Mouse (Mus musculus) CH12.LX (cell line): Measurements from ENCODE around the gene Scn4b. TPM values are rescaled to one million over a fixed set of nuclear protein-coding genes. Genes with fewer than 3 reads are reported as not detected.

Source experiments
- DNase-seq: peaks from one replicate; pipeline ENCODE4 v3.0.0-alpha.2; 2013; ENCODE audit errors: extremely low read depth
- H3K27ac ChIP-seq: 2 replicates; pipeline ENCODE4 v1.5.1; 2012; ENCODE audit warnings: low read depth, mild to moderate bottlenecking, control low read depth, moderate library complexity; ENCODE audit not compliant: insufficient read depth
- H3K27me3 ChIP-seq: replicated peaks from 2 replicates; pipeline ENCODE3; 2012; ENCODE audit warnings: inconsistent platforms
- H3K36me3 ChIP-seq, 2 experiments: replicated peaks in 1 of 2; 2 replicates each; pipeline versions ENCODE3 to v1.6.1; 2012; ENCODE audit warnings: inconsistent platforms in 1 of 2, low read length in 1 of 2, mild to moderate bottlenecking in 1 of 2, mixed read lengths in 1 of 2, moderate library complexity in 1 of 2; ENCODE audit not compliant: control insufficient read depth in 1 of 2, insufficient read depth in 1 of 2
- H3K4me1 ChIP-seq, 2 experiments: 2 replicates each; pipeline ENCODE4 v1.6.1; 2012; ENCODE audit warnings: inconsistent platforms in 1 of 2, moderate library complexity in 1 of 2; ENCODE audit not compliant: insufficient read depth in 2 of 2, control insufficient read depth in 1 of 2
- H3K4me2 ChIP-seq: 2 replicates; pipeline ENCODE4 v1.6.1; 2012; ENCODE audit warnings: low read depth, mild to moderate bottlenecking, control low read depth; ENCODE audit not compliant: poor library complexity, insufficient read depth, severe bottlenecking
- H3K4me3 ChIP-seq, 3 experiments: fragments of 150-350 bp in 1 of 3; sonication (generic) in 1 of 3; replicated peaks in 1 of 3; 2 replicates each; pipeline versions ENCODE3 to v1.5.1; 2011 to 2012; ENCODE audit warnings: low read depth in 2 of 3, low read length in 2 of 3, mild to moderate bottlenecking in 2 of 3, moderate library complexity in 2 of 3, control low read depth in 1 of 3, improper control_type of control experiment in 1 of 3, inconsistent platforms in 1 of 3, mixed read lengths in 1 of 3; ENCODE audit not compliant: poor library complexity in 1 of 3
- H3K79me2 ChIP-seq: replicated peaks from 2 replicates; pipeline ENCODE4 v1.6.1; 2012; ENCODE audit warnings: mild to moderate bottlenecking, moderate library complexity; ENCODE audit not compliant: control insufficient read depth, poor library complexity, insufficient read depth, severe bottlenecking; ENCODE audit errors: extremely low read depth
- H3K9ac ChIP-seq: 2 replicates; pipeline ENCODE4 v1.6.1; 2012; ENCODE audit warnings: low read depth, mild to moderate bottlenecking, control low read depth, moderate library complexity; ENCODE audit not compliant: insufficient read depth
- H3K9me3 ChIP-seq: replicated peaks from 2 replicates; pipeline ENCODE3; 2012; ENCODE audit warnings: low read length, inconsistent platforms, mixed read lengths
- EP300 ChIP-seq: IDR thresholded peaks from 2 replicates; pipeline ENCODE4 v1.6.1; 2011; ENCODE audit warnings: low read length, improper control_type of control experiment
- ETS1 ChIP-seq: conservative IDR thresholded peaks from 2 replicates; pipeline ENCODE4 v1.6.1; 2012; ENCODE audit warnings: low read depth, mild to moderate bottlenecking, inconsistent platforms, low read length, improper control_type of control experiment, moderate library complexity
- HCFC1 ChIP-seq: IDR thresholded peaks from 2 replicates; pipeline ENCODE4 v1.6.1; 2012; ENCODE audit warnings: low read depth, mild to moderate bottlenecking, inconsistent platforms, low read length, improper control_type of control experiment
- MAZ ChIP-seq: IDR thresholded peaks from 2 replicates; pipeline ENCODE4 v1.6.1; 2012; ENCODE audit warnings: low read depth, mild to moderate bottlenecking, inconsistent platforms, low read length, improper control_type of control experiment, moderate library complexity
- MYC ChIP-seq: IDR thresholded peaks from 2 replicates; pipeline ENCODE4 v1.6.1; 2011; ENCODE audit warnings: low read depth, mild to moderate bottlenecking, improper control_type of control experiment, low read length
- NELFE ChIP-seq: IDR thresholded peaks from 2 replicates; pipeline ENCODE4 v1.6.1; 2011; ENCODE audit warnings: low read depth, low read length, improper control_type of control experiment
- POLR2AphosphoS2 ChIP-seq: IDR thresholded peaks from 2 replicates; pipeline ENCODE4 v1.6.1; 2011; ENCODE audit warnings: low read depth, low read length, improper control_type of control experiment
- RCOR1 ChIP-seq: conservative IDR thresholded peaks from 2 replicates; pipeline ENCODE4 v1.6.1; 2012; ENCODE audit warnings: low read depth, mild to moderate bottlenecking, inconsistent platforms, low read length, improper control_type of control experiment
- SIN3A ChIP-seq: IDR thresholded peaks from 2 replicates; pipeline ENCODE4 v1.6.1; 2012; ENCODE audit warnings: low read length, improper control_type of control experiment, inconsistent platforms
- SMC3 ChIP-seq: IDR thresholded peaks from 2 replicates; pipeline ENCODE4 v1.6.1; 2011; ENCODE audit warnings: low read depth, low read length, improper control_type of control experiment
- TBP ChIP-seq: conservative IDR thresholded peaks from 2 replicates; pipeline ENCODE4 v1.6.1; 2011; ENCODE audit warnings: low read depth, low read length, improper control_type of control experiment
- dilution Hi-C: fragments of 300-500 bp; cut with MboI; formaldehyde crosslinking; loops from 2 replicates; pipeline ENCODE4 v1.14.3; 2020; ENCODE audit warnings: low sequenced_read_pairs; ENCODE audit not compliant: extremely low pct_unique_long_range_greater_than_20kb, extremely low pct_ligation_motif_present
- in situ Hi-C: fragments of 300-500 bp; cut with MboI; formaldehyde crosslinking; loops from 3 replicates; pipeline ENCODE4 v1.14.3; 2019; ENCODE audit warnings: low sequenced_read_pairs, low pct_ligation_motif_present, low pct_unique_long_range_greater_than_20kb, mixed read lengths
- polyA plus RNA-seq: library from polyadenylated mRNA; unstranded; fragments of >175 nt; gene quantifications from 2 replicates; pipeline ENCODE4 v1.2.1, GENCODE M21; 2012; ENCODE audit warnings: low read depth; ENCODE audit not compliant: insufficient read length
- total RNA-seq, 2 experiments: library from RNA; depleted of rRNA; stranded (reverse); fragments of 300-350 nt in 1 of 2; fragments of >200 nt in 1 of 2; gene quantifications; 2 replicates each; pipeline ENCODE4 v1.2.3; 2012 to 2014

Gene Scn4b
- total and polyA plus RNA-seq, 3 experiments, result 0.04 TPM; not detected in 2

DNA sequence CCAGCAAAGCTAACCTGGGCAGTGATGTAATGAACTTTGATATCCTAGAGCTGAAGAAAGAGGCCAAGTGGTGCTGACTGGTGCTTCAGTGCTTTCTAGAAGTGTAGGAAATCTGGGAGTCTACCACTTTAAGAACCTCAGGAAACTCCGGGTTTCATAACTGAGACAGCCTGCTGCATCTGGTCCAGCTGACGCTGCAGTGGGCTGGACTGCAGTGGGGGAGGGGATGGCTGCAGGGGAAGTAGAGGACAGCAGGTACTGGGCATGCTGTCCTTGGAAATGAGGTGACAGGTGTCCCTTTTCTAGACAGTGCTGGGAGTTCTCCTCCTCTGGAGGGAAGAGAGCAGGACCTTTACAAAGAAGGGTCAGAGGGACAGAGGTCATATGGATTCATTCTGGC, 43.6 kb downstream of the Scn4b start, which contains the start of gene BC049352:
BC049352 (plus strand) TSS at position 238 of the 400 bp plus-strand sequence.
- Histone ChIP-seq H3K9ac (no peak within 1 kb of the TSS), H3K27me3 (peaks cover 74% of the 10 kb centered on the region)
- no peak for DNase-seq
- dilution Hi-C loops, result no loop called here
- TF ChIP-seq SIN3A (no peak), NELFE (no peak), MAZ (no peak), HCFC1 (no peak)
- TF ChIP-seq, all 38 proteins: peak for 0
- Histone ChIP-seq H3K36me3 (no peaks in the 10 kb centered on the region), H3K4me1 (peaks cover 2 to 22% of the 10 kb centered on the region in 2 experiments; a peak in 3 of 4 replicates), H3K9me3 (no peaks in the 10 kb centered on the region), H3K4me3 (no peak within 1 kb of the TSS), H3K79me2 (no peaks in the 10 kb centered on the region), H3K4me2 (no peak within 1 kb of the TSS), H3K27ac (no peak within 1 kb of the TSS)
- in situ Hi-C loops, result no loop called here

DNA sequence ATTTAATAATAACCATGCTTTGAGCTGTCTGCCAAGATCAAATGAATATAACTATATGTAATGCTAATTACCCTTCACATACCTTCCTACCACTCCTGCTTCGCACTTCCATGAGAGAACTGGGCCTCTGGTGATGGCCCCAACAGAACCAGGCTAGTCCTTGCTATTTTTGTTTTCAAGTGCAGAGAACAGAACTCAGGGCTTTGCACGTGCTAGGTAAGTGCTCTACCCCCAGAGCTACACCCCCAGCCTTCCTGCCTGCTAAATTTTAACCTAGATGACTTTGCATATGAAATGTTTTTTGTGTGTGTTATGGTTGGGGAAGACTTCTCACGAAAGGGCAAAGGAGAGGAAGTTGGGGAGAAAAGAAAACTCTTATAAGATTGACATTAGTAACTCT, 44.3 kb downstream of the Scn4b start:
- TF ChIP-seq MAZ (no peak), EP300 (no peak), RCOR1 (no peak), NELFE (no peak), SIN3A (no peak), SMC3 (no peak)
- dilution Hi-C loops, result no loop called here

DNA sequence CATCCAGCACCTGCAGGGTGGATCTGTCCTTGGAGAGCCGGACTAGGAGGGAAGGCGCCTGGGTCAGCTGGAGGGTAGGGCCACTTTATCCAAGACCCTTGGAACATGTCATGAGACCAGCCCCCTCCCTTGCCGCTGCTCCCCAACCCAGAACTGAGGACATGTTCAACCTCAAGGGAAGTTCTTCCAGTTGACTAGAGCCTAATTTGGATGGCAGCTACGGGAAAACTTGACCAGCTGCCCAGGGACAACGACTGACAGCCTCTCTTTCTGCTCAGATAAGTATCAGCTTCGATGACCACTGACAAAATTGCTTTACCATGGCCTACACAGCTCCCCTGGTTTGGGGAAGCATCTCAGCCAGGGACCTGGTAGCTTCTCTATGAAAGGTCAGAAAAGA, 45.1 kb downstream of the Scn4b start:
- H3K9ac ChIP-seq, result no peak overlapping the region
- H3K79me2 ChIP-seq, result no peaks in the 10 kb centered on the region
- H3K36me3 ChIP-seq, result no peaks in the 10 kb centered on the region
- H3K4me1 ChIP-seq, result peaks cover 2 to 22% of the 10 kb centered on the region in 2 experiments; a peak in 3 of 4 replicates
- dilution Hi-C loops, result no loop called here
- H3K4me2 ChIP-seq, result no peak overlapping the region
- H3K27ac ChIP-seq, result no peak overlapping the region
- H3K27me3 ChIP-seq, result peaks cover 68% of the 10 kb centered on the region
- no peak for TF ChIP-seq TBP
- no peak for TF ChIP-seq POLR2AphosphoS2
- TF ChIP-seq ETS1, result no peak
- no peak for TF ChIP-seq MYC
- no peak overlapping the region for H3K4me3 ChIP-seq
- no peak for DNase-seq
- in situ Hi-C loops, result no loop called here
- H3K9me3 ChIP-seq, result no peaks in the 10 kb centered on the region

More for the DNA sequence above, 44.3 kb downstream of the Scn4b start:
- H3K4me1 ChIP-seq, result peaks cover 2 to 22% of the 10 kb centered on the region in 2 experiments; a peak in 3 of 4 replicates
- in situ Hi-C loops, result no loop called here
- no peak overlapping the region for H3K4me2 ChIP-seq
- H3K36me3 ChIP-seq, result no peaks in the 10 kb centered on the region
- DNase-seq, result no peak
- H3K27me3 ChIP-seq, result peaks cover 71% of the 10 kb centered on the region
- no peak overlapping the region for H3K27ac ChIP-seq
- H3K79me2 ChIP-seq, result no peaks in the 10 kb centered on the region
- H3K9me3 ChIP-seq, result no peaks in the 10 kb centered on the region
- H3K9ac ChIP-seq, result no peak overlapping the region
- no peak overlapping the region for H3K4me3 ChIP-seq
